Mouse (Mus musculus) G1E (cell line): Measurements from ENCODE around the gene Foxm1. TPM values are rescaled to one million over a fixed set of nuclear protein-coding genes. Genes with fewer than 3 reads are reported as not detected.

ENCODE experiments used
- ATAC-seq: 2 replicates; pipeline ENCODE4 v1.8.0; 2016; ENCODE audit warnings: mild to moderate bottlenecking; ENCODE audit not compliant: insufficient number of reproducible peaks, poor library complexity, low FRiP score, severe bottlenecking; ENCODE audit errors: extremely low read depth
- DNase-seq: peaks from one replicate; pipeline ENCODE4 v3.0.0; 2012; ENCODE audit warnings: low spot score
- H3K27me3 ChIP-seq: 2 replicates; pipeline ENCODE4 v1.6.1; 2012; ENCODE audit warnings: mild to moderate bottlenecking, low read length, inconsistent platforms; ENCODE audit not compliant: insufficient read depth
- H3K36me3 ChIP-seq: replicated peaks from 2 replicates; pipeline ENCODE3; 2012; ENCODE audit warnings: mild to moderate bottlenecking, inconsistent platforms
- H3K4me1 ChIP-seq: 2 replicates; pipeline ENCODE4 v1.6.1; 2012; ENCODE audit warnings: low read depth, low read length, inconsistent platforms, mixed read lengths; ENCODE audit not compliant: insufficient read depth
- H3K4me3 ChIP-seq: 2 replicates; pipeline ENCODE4 v1.5.1; 2012; ENCODE audit warnings: low read depth, mild to moderate bottlenecking, inconsistent platforms, low read length, moderate library complexity, mixed read lengths
- H3K9me3 ChIP-seq: replicated peaks from 2 replicates; pipeline ENCODE4 v1.6.1; 2012; ENCODE audit warnings: inconsistent platforms
- CTCF ChIP-seq: IDR thresholded peaks from 2 replicates; pipeline ENCODE4 v1.5.1; 2012; ENCODE audit warnings: low read depth, low read length, inconsistent platforms, mixed read lengths
- GATA1 ChIP-seq: IDR thresholded peaks from 2 replicates; pipeline ENCODE4 v1.6.1; 2012; ENCODE audit warnings: borderline replicate concordance, low read length, inconsistent platforms, mixed read lengths
- GATA2 ChIP-seq: IDR thresholded peaks from 2 replicates; pipeline ENCODE4 v1.6.1; 2012; ENCODE audit warnings: low read depth, low read length, inconsistent platforms, borderline replicate concordance
- POLR2AphosphoS5 ChIP-seq: IDR thresholded peaks from 2 replicates; pipeline ENCODE4 v1.6.1; 2012; ENCODE audit warnings: low read depth, low read length, inconsistent platforms; ENCODE audit not compliant: insufficient replicate concordance
- TAL1 ChIP-seq: conservative IDR thresholded peaks from 2 replicates; pipeline ENCODE4 v1.6.1; 2012; ENCODE audit warnings: low read depth, low read length, inconsistent platforms, mixed read lengths
- polyA plus RNA-seq: library from polyadenylated mRNA; stranded (reverse); fragments of >175 nt; gene quantifications from 2 replicates; pipeline ENCODE4 v1.2.3, GENCODE M21; 2012
- total RNA-seq, 2 experiments: library from RNA; stranded (forward) in 1 of 2; stranded (reverse) in 1 of 2; fragments of 200-1000 nt in 1 of 2; fragments of >200 nt in 1 of 2; fragmentation: Nextera tagmentation in 1 of 2; gene quantifications; 2 replicates each; pipeline ENCODE4 v1.2.3; 2014 to 2017

Gene Foxm1
- total and polyA plus RNA-seq, 3 experiments, result 18.9 to 121 (median 76.3) TPM

DNA sequence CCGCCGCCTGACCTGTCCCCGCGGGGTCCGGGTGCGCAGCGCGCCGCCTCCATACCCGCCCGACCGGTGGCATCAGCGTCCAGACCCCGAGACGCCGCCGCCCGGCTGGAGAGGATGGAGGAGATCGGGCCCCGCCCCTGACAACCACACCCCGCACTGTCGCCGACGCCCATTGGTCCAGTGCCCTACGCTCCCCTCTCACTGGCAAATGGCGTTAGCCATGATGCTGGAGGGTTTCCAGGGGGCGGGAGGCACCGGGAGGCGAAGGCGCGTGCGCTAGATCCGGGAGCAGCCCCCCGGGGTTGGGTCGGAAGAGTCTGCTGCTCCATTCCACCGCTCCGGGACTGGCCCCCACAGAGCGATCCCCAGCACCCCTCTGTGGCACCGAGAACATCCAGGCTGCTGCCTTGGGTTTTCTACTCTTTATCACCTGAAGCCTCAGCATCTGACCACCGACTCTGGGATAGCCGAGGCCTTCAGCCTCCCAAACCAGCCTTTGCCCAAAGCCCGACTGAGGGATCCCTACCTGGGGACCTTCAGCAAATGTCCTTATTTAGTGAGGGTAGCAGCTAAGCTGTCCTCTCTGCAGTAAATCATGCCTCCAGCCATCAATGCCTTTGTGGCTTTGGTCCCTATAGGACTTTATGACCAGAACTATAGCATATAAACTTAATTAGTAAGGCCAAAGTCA, 6.9 kb upstream of the Foxm1 start, which contains the start of gene Tulp3:
Gene Tulp3, minus strand, starts transcription at position 126 of the 691 bp plus-strand sequence.
- Histone ChIP-seq H3K36me3 (peaks cover 62% of the 10 kb centered on the region), H3K9me3 (no peaks in the 10 kb centered on the region), H3K27me3 (no peaks in the 10 kb centered on the region), H3K4me1 (peaks cover 42% of the 10 kb centered on the region), H3K4me3 (peak within 1 kb of the TSS; percentile 89)
- peak; percentile 98 for DNase-seq
- TF ChIP-seq GATA2, result no peak
- no peak for TF ChIP-seq POLR2AphosphoS5
- no peak for TF ChIP-seq GATA1
- TF ChIP-seq CTCF, result no peak
- TF ChIP-seq TAL1, result no peak
- ATAC-seq, result peak; percentile 99

DNA sequence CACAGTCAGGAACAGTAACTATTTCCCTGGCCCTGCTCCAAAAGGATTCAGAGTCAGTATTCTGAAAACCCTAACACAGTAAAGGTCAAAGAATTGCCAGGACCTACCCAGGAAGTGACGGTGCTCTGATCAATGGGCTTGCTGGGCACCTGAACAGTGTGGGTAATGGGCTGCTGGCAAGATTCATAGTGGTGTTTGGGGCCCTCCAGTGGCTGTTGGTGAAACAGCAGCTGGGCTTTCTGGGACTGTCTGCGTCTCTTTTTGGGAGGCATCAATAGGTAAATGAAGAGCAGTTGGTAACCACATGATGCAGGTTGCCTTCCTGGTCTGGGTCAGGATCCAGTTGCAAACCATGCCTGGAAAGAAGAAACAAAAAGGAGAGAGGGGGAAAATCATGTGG, 3.8 kb upstream of the Foxm1 start:
- Histone ChIP-seq H3K4me1 (peaks cover 59% of the 10 kb centered on the region), H3K4me3 (no peak overlapping the region), H3K36me3 (peaks cover 49% of the 10 kb centered on the region), H3K27me3 (no peaks in the 10 kb centered on the region), H3K9me3 (no peaks in the 10 kb centered on the region)
- ATAC-seq, result no peak
- DNase-seq, result peak; percentile 32
- TF ChIP-seq CTCF, result peak; percentile 70
- TF ChIP-seq POLR2AphosphoS5, result no peak

DNA sequence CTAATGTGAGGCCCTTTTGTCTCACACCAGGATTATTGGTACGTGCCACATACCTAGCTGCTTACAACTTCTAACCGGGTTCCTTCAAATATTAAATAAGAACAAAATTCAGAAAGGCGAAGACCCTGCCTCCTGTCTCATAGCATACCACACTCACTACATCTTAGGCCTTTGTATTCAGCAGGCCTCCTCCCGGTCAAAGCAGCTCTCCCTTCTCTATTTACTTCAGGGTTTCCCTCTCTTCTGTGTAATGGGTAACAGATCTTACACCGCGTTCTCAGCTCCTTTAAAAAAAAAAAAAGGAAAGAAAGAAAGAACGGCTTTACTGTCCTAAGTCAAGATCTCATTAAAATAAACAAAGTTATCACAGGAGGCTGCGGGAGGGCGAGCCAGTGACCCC, 866 bp upstream of the Foxm1 start:
- ATAC-seq, result peak; percentile 11; the same call in 1 of the 2 replicates
- Histone ChIP-seq H3K4me3 (peak overlapping the region; percentile 94), H3K9me3 (no peaks in the 10 kb centered on the region), H3K36me3 (peaks cover 68% of the 10 kb centered on the region), H3K4me1 (peaks cover 45% of the 10 kb centered on the region), H3K27me3 (no peaks in the 10 kb centered on the region)
- no peak for DNase-seq
- no peak for TF ChIP-seq TAL1
- no peak for TF ChIP-seq CTCF
- no peak for TF ChIP-seq POLR2AphosphoS5
- TF ChIP-seq GATA2, result no peak
- TF ChIP-seq GATA1, result no peak

DNA sequence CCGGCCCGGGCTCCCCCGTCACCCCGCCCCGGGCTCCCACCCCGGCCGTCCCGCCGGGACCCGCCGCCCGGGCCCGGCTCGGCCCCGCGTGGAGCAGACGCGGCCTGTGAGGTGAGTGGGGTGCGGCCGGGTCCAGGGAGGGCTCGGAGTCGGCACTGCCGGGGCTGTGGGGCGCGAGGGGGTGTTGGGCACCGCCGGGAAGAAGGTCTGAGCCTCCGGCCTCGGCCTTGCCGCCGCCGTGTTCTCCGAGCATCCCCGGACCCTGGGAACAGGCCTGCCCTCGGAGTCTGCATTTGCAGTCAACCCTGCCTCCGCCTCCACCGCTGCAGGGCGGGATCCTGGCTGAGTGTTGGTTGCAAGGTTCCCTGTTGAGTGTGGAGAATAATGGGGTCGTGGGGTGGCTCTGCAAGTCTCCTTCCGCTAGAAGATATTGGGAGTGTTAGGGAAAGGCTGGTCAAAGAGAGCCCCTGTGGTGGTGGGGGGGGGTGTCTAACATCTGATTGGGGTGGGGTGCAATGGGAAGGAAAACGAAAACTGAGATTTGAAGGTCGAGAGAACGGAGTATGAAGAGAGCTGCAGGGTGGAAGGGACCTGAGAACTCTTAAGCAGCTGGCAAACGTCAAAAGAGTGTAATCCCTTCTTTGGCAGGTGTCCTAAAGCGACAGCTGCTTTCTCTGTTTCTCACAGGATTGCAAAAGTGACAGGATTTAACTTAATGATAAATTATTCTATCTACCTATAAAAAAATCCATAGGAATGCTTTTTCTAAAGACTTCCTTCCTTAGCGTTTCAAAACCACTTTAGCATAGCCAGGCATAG, 449 bp downstream of the Foxm1 start:
- peak; percentile 52 for DNase-seq
- peak; percentile 5; the same call in 1 of the 2 replicates for ATAC-seq
- peaks cover 45% of the 10 kb centered on the region for H3K4me1 ChIP-seq
- no peaks in the 10 kb centered on the region for H3K9me3 ChIP-seq
- H3K4me3 ChIP-seq, result peak overlapping the region; percentile 94
- peaks cover 67% of the 10 kb centered on the region for H3K36me3 ChIP-seq
- no peaks in the 10 kb centered on the region for H3K27me3 ChIP-seq
- TF ChIP-seq POLR2AphosphoS5 (no peak), GATA2 (no peak), TAL1 (no peak), GATA1 (no peak), CTCF (no peak)

DNA sequence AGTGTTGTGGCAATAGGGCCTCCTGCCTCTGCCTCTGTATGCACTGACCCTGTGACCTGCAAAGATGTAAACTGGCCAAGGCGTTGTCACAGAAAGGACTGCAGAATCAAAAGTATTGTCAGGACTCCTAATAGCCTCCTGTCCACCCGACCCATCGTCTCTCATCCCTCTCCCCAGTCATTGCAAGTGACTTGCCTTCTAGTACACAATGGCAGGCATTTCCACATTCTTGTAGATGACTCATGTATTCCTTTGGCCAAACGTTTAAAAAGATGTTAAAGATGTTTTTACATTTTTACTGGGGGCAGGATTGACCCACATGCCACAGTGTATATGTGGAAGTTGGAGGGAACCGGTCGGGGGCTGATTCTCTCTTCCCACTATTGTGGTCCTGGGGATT, 2.0 kb downstream of the Foxm1 start:
- TF ChIP-seq GATA2, result no peak
- no peak for TF ChIP-seq TAL1
- TF ChIP-seq GATA1, result no peak
- no peak for TF ChIP-seq CTCF
- TF ChIP-seq POLR2AphosphoS5, result no peak
- peaks cover 67% of the 10 kb centered on the region for H3K36me3 ChIP-seq
- no peaks in the 10 kb centered on the region for H3K9me3 ChIP-seq
- DNase-seq (no peak), ATAC-seq (no peak)
- H3K27me3 ChIP-seq, result no peaks in the 10 kb centered on the region
- H3K4me3 ChIP-seq, result no peak overlapping the region
- peaks cover 36% of the 10 kb centered on the region for H3K4me1 ChIP-seq

DNA sequence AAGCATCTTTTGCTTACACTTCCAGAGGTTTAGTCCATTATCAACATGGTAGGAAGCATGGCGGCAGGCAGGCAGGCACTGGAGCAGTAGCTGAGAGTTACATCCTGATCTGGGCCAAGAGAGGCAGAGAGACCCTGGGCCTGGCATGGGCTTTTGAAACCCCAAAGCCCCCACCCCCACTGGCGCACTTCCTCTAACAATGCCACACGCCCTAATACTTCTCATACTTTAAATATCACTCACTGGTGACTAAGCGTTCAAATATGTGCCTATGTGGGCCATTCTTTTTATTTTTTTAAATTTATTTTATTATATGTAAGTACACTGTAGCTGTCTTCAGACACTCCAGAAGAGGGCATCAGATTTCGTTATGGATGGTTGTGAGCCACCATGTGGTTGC, 3.7 kb downstream of the Foxm1 start:
- Histone ChIP-seq H3K36me3 (peaks cover 70% of the 10 kb centered on the region), H3K4me1 (peaks cover 20% of the 10 kb centered on the region), H3K9me3 (no peaks in the 10 kb centered on the region), H3K27me3 (no peaks in the 10 kb centered on the region), H3K4me3 (no peak overlapping the region)
- ATAC-seq (no peak), DNase-seq (no peak)
- TF ChIP-seq TAL1 (no peak), GATA2 (no peak), CTCF (no peak)
